Mouse (Mus musculus) thymus, postnatal 4 days (tissue): ENCODE measurements around the gene Srsf7.

Source experiments
- DNase-seq: peaks from one replicate; pipeline ENCODE4 v3.0.0; 2021

Srsf7 gene

DNA sequence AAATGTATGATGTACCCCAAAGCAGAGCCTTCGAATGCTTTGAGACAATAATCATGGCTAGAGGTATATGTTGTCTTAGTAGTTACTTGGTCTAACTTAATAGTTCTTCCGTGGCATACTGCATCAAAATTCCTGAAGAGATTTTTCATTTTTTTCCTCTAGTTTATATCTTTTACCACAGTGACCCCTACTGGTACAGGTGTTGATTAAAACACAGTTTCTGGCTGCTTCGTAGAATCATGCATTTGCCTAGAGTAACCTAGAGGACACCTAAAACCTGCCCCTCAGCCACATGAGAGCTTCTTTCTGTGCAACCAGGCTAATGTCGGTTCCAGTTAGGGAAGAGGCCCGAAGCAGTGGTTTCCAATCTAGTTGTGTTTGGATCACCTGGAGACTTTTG is 14.0 kb downstream of the Srsf7 start:
- no peak for DNase-seq

DNA sequence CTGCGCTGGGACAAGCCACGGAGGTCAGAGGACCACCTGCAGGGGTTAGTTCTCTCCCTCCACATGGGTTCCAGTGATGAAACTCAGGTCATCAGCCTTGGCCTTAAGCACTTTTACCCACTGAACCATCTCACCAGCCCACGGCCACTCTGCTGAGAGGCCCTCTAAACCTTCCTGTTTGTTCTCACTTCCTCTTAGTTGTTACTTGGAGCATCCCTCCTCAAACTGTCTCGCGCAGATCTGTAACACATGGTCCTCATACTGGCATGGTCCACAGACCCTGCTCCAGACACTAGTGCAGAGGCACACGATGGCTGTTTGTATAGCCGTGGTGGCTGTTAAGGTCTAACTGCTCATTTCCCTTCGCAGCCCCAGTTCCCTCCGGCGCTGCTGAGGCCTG is 23.5 kb downstream of the Srsf7 start:
- DNase-seq: peak; percentile 3

DNA sequence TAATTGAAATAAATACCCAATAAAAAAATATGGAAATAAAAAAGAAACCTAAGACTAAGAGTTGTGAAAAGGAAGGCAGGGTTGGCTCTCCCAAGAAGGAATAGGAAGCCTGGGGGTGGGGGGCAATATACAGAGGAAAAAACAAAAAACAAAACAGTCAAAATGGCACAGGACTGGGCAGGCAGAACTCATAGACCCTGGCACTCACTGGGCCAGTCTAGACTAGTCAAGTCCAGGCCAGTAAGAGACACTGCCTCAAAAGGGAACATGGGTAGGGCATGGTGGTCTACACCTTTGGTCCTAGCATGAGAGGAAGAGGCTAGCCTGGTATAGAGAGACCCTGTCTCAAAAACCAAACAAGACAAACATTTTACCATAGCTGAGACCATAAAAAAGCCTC is 26.6 kb downstream of the Srsf7 start:
- DNase-seq: peak; percentile 5

DNA sequence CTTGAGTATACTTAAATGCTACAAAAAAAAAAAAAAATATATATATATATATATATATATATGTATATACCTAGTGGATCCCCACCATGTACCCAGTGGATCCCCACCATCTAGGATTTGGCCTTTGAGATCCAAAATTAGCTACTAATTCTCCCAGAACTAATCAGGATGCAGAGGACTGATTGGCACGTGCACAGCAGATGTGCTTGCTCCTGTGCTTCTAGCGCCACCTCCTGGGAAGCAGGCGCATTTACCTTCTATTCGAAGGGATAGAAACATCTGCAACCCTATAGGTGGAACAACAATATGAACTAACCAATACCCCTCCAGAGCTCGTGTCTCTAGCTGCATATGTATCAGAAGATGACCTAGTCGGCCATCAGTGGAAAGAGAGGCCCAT is 27.1 kb downstream of the Srsf7 start:
- peak; percentile 85 for DNase-seq

DNA sequence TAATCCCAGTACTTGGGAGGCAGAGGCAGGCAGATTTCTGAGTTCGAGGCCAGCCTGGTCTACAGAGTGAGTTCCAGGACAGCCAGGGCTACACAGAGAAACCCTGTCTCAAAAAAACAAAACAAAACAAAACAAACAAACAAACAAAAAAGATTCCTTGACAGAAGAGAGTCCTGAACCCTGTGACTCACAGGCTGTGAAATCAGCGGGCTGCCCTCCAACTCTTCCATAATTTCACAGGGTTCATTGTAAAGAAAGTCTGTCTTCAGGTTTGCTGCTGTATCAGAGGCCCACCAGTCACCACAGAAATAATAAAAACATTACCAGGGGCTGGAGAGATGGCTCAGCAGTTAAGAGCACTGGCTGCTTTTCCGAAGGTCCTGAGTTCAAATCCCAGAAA is 28.3 kb downstream of the Srsf7 start:
- peak; percentile 5 for DNase-seq

DNA sequence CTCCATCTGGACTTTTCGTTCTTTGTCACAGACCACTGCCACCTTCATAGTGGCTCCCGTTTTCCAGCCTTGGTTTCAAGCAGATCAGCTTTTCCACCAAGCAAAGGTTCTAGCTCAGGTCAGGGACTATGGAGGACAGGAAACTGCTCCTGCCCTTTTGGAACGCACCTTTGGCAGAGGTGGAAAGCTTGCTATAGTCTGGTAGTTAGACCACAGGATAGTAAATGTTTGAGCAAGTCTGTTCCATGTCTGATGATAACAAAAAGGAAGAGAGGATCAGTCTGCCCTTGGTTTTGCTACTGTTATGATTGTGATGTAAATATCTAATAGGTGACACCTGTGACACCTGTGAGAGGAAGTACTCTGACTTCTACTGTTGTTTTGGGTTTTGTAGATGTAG is 31.1 kb downstream of the Srsf7 start:
- no peak for DNase-seq

DNA sequence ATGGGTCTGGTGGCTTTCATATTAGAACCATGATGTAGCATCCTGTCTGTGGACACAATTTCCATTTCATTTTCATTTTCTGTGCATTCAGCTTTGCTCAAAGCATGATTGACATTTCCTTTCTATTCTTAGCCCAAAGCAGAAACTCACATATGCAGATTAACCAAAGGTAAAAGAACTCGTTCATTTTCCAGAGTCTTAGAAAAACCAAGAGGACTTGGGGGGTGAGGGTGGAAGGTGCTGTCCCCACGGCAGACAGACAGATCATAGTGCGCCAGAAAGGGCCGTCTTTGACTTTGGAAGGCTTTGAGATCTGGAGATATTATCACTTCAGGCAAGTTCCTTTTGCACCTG is 31.7 kb downstream of the Srsf7 start:
- no peak for DNase-seq

DNA sequence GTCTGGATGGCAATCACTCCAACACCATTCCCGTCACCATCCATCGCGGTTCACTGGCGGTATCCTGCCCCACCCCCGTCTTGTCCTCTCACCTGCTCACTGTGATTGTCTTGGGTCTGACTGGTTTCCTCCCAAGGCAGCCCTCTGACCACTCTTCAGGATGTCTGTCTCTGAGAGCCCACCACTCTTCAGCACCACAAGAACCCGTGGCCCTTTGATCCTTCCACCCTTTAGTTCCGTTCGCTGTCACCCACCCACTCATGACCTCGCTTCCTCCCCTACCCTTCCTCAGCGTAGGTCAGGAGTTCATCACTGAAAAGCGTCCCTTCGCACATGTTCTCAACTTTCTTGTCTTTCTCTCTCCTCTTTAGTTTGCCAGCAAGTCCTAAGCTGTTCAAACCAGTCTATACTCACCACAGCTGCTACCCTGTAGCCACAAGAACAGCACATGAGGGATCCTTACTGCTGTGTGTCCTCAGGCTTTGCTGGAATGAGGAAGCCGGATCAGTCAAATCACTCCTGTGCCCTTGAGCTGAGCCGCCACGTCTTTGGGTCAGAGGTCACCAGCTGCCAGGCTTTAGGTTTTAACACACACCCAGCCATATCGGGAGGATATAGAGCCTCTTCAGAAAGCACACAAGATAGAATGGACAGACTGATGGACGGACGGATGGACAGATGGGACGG is 32.3 kb downstream of the Srsf7 start:
- DNase-seq: peak; percentile 48

DNA sequence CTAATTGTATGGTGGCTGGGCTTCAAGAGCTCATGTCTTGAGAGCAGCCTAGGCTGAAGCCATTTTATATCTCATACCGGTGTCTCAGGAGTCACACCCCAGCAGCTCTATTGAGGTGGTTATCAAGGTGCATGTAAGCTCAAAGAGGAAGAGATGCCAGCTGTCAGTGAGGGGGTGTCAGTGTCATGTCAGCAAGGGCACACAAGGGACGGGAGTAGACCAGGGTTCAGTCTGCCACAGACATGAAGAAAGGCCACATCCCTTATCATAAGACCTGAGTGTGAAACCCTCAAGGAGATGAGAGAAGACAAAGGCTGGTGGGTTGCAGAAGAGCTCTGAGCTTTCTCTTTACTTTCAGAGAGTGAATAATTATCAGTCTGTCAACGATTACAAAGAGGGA is 33.0 kb downstream of the Srsf7 start:
- peak; percentile 47 for DNase-seq

DNA sequence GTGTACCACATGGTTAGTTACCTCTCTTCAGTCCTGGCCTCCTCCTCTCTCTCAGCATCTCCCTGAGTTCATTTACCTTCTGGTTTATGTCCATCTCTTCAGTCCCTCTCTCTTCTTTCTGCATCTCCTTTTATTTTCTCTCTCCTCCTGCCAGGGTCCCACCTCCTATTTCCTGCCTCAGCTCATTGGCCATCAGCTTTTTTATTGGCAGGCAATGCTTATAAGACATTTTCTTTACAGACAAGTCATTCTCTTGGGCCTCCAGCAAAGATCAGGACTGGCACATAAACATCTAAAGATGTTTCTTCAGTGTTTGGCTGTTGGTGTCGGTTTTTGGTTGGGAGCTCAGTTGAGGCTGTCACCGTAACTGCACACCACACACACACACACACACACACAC is 33.4 kb downstream of the Srsf7 start:
- DNase-seq: no peak

DNA sequence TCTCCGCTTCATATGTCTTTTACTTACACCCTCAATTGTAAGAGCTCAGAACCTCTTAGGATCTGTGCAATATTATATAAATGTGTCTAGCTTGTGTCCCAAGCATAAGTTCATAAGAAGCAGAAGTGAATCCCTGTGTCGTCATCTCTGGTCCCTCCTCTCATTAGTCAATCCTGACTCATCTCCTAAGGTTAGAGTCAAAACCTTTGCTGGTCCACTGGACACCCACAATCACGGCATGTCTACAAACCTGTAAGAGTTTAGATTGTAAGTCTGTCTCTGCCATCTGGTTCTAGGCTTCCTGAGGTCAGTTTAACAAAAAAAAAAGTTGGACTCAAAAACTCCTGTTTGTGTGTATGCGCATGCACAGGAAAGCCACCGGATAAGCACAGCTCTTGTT is 34.3 kb downstream of the Srsf7 start:
- DNase-seq: no peak

DNA sequence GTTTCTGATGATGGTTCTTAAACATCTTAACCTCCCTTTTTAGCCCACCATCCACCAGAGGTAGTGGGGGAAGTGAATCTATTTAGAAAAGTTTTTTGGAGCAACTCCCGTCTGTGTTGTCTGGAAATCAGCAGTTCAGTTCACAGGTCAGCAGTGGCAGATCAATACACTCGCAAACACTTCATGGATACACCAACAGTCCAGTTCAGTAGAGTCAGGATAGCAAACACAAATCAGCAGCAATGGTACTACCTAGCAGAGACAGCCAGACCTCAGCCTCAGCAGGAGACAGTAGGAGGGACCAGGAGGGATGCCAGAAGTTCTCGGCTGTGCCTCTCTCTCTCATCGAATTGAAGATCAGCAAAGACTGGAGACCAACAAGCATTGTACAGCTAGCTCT is 35.2 kb downstream of the Srsf7 start:
- no peak for DNase-seq

DNA sequence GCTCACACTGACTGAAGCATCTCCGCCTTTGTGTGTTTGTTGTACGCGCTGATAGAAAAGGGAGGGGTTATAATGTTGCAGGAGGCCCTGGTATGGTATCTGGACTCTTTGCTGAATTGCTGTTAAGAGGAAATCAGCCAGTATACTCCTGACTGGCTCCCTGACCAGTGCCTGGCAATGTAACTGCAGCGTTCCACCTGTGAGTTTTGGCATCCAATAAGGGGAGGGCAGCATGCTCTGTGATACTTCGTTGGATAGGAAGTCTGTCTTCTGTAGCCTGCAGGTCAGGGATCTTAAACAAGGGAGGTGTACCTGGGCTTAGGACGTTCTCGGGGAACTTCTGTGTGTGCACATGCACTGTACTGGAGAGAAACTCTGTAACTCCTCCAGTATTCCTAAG is 36.2 kb downstream of the Srsf7 start:
- no peak for DNase-seq

DNA sequence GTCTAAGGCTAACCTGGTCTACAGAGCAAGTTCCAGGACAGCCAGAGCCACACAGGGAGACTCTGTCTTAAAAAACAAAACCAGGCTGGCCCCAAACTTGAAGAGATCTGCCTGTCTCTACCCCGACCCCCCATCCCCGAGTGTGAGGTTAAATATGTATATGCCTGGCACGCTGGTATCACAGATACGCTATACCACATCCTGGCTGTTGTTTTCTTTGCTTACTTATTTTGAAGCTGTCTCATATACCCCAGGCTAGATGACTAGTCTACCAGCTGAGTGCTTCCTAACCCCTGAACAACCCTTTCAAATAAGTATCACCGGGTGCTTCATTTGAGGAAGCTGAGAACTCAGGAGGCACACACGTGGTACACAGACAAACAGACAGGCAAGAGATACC is 37.3 kb downstream of the Srsf7 start:
- no peak for DNase-seq

DNA sequence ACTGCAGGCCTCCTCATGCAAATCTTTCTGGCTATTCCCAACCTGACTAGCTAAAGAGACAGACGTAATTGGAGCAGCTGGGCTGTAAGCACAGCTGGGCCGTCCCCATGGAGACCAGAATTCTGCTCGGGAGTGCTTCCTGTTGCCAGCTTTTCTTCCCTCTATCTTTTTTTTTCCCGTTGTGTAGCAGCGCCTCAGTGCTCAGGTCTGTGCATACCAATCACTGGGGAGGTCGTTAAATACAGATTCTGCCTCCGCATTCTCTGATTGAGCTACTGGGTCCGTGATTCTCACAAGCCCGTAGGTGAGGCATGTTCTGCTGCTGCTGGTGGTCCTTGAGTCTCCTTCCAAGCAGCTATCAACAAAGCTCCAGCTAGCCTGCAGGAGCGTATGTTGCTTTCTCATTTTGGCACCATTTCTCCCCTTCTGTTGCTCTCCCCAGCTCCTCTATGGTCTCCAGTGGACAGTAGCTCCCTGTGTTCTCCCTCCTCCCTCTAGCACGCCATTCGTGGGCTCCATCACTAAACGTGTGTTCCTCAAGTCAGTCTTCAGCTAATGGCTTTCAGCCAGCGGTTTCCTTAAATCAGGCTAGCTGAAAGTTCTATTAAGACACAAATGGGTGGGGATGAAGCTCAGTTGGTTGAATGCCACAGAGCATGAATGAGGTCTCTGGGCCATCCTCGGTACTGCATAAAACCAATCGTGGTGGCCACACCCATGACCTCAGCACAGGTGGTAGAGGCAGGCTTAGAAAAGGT is 38.5 kb downstream of the Srsf7 start:
- DNase-seq: no peak

DNA sequence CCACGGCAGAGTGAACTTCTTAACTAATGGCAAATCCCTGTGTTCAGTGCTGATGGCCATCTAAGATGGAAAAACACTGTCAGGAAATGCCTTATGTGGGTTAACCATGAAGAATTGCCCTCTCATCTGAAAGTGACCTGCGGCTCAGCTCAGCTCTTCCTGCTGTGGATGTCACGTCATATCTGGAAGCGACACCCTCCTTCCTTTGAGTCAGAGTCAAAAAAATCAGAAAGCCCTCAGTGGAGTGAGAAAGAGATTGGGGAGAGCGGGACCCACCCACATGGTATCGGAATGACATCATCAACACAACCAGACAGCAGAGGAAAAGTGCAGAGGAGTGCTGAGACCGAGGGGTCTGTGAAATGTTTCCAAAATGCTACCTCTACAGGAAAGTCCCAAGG is 39.3 kb downstream of the Srsf7 start:
- DNase-seq: no peak

DNA sequence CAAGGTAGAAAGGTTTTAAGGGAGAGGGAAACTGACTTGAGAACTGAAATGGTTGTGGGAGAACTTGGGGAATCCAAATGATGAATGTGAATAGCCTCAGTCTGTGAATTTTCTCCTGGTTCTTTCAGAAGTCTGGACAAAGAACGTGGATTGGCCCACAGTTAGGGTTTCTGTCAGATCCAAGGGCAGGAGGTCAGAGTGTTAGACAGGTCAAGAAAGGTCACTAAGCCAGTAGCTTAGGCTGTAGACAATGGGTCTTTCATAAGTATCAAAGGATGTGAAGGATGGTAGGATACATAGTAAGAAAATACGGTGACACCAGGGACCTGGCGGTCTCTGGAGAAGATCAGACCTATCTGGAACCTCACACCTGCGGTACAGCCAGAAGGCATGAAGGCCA is 39.7 kb downstream of the Srsf7 start:
- no peak for DNase-seq

DNA sequence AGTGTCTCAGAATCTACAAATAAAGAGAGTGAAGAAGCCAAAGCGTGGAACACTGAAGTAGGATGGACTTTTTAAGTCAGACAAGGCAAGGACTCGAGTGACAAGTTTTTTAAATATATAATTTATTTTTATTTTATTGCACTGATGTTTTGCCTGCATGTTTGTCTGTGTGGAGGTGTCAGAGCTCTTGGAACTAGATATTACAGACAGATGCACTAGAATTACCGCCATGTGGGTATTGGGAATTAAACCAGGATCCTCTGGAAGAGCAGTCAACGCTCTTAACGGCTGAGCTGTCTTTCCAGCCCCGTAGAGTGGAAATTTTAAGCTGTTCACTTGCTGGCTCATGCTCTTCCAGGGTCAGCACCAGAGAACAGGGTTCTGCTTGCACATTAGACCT is 40.8 kb downstream of the Srsf7 start:
- no peak for DNase-seq

DNA sequence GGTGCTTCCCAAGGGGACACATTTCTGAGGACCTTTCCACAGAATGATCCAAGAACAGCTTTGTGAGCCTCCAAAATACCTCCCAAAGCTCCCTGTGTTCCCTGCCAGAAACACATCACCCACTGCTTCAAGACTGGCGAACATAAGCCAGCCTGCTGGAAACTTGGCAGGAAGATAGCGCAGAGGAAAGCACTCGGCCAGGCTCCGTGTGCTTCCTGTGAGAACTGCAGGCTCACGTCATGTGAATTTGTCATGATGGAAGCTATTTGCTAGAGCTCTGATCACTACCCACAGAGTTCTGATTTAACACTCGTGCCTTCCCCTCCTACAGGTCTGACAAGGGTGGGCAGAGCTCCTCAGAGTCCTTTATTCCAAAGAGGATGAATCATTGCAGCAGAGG is 41.4 kb downstream of the Srsf7 start:
- DNase-seq: no peak

DNA sequence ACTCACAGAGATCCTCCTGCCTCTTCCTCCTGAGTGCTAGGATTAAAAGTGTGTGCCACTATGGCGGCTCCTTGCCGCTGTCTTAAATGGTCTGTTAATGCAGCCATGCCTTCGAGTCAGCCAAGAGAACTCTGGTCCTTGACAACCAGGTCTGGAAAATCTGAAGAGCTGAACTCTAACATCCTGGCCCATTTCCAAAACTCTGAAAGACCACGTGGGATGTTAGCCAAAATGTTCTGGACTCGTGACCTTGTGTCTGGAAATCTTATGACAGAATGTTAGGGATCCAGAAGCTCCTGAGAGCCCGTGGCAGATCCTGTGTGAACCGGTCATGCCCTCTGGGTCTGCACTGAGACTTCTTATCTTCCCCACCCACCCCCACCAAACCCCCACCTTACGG is 43.1 kb downstream of the Srsf7 start:
- DNase-seq: no peak

DNA sequence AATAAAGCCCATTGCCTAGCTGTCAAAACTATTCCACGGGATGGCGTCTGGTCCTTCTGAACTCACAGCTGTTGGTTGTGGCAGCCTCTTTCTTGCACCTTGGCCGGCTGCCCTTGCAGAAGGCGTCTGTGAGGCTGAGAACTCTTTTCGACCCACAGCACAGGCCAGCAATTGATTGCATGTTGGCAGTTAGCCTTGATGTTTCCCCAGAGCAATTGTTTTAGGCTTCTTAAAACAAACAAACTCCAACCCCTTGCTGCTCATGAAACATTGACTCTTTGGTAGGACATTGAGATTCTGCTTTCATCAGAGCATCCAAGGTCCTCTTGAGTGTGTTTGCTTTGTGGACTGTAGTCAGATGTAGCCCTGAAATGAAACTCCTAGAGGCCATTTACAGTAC is 46.7 kb downstream of the Srsf7 start:
- no peak for DNase-seq

DNA sequence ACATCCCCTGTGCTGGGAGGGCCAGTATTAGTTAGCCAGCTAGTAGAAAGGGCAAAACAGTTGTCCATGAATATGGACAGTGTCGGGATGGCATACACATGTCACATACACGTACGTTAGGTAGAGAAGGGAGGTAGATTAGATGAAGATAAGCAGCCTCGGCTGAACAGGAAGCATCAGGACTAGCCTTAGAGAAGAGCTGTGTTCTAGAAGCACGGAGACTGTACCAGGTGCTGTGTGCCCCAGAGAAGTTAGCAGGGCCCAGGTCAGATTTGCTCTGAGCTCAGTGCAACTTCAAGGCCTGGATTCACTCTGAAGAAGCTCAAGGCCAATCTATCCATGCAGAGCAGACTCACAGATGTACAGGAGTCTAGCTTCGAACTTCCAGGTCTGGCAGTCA is 49.6 kb downstream of the Srsf7 start:
- DNase-seq: peak; percentile 39

DNA sequence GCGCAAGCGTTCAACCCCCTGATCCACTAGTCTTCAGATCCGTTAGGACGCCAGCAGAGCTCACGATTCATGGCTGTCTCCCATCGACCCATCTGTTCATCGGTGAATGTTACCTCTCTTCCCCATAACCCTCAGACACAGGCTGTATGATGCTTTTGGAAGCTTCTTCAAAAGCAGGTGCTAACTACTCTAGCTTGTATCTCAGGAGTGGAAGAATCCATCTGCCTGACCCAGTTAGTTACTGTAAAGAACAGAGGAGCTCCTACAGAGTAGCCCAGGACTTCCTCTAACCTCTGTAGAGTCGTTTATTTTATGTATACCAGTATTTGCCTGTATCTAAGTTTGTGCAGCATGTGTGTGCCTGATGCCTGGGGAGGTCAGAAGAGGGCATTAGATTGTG is 50.2 kb downstream of the Srsf7 start:
- DNase-seq: no peak

DNA sequence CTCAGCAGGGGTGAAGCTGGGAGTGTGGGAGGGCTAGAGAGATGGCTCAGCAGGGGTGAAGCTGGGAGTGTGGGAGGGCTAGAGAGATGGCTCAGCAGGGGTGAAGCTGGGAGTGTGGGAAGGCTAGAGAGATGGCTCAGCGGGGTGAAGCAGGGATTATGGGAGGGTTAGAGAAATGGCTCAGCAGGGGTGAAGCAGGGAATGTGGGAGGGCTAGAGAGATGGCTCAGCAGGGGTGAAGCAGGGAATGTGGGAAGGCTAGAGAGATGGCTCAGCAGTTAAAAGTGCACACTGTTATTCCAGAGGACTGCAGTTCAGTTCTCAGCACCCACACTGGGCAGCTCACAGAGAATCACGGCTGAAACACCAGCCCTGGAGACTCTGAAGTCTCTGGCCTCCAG is 53.5 kb downstream of the Srsf7 start:
- DNase-seq: no peak
